Mouse (Mus musculus) c-Kit-positive CD71-negative TER-119-negative erythroid progenitor cells, embryonic 14.5 days (primary cell): ENCODE results near the gene Gm45234.

ENCODE experiments used
- DNase-seq: peaks from one replicate; pipeline ENCODE4 v3.0.0-alpha.2; 2013; ENCODE audit warnings: low read depth

Gene Gm45234

DNA sequence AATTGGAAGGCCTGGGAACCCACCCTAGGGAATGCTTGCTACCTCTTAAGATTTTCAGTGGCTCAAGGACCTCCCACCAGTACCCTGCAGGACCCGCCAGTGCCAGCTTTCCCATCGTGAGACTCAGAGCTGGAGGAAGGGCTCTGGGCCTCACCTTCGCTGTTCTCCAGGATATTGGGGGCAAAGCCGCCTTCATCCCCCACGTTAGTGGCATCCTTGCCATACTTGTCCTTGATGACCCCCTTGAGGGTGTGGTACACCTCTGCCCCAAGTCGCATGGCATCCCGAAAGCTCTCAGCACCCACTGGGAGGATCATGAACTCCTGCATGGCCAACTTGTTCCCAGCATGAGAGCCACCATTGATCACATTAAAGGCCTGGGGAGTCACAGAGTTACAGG lies 10.1 kb upstream of the Gm45234 start:
- DNase-seq: no peak

DNA sequence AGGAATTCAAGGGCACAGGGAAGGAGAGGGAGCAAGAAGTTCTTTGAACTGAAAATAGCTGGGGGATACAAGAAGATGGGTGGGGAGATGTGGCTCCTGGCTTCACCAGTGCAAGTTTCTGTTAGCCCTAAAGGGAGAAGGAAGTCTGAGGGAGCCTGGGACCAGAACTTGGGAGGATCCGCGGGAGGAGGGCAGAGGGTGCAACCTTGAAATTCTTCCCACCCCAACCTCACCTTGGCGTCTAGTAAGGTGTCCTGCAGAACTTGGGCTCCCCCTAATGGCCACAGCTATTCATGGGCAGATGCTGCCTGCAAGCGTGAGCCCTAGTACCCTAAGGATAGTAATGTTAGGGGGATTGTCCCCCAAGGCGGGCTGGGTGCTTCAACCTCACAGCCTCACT lies 3.4 kb upstream of the Gm45234 start:
- DNase-seq: peak; percentile 85

DNA sequence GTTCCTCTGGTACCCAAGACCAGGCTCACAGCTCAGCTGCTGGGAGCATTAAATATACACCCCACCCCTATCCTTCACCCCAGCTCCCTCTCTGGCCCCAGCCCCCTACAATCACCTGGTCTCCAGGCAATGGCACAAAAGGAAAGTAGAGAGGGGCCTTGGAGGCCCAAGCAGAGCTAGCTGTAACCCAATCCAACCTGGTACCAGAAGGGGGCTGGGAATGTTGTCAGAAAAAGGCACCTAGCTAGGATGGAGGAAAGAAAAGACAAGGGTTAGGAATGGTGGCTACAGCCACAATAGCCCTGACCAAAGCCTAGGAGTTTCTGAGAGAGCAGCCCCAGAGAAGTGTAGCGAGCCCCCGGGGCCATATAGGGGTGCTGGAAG lies 3.0 kb upstream of the Gm45234 start:
- no peak for DNase-seq

DNA sequence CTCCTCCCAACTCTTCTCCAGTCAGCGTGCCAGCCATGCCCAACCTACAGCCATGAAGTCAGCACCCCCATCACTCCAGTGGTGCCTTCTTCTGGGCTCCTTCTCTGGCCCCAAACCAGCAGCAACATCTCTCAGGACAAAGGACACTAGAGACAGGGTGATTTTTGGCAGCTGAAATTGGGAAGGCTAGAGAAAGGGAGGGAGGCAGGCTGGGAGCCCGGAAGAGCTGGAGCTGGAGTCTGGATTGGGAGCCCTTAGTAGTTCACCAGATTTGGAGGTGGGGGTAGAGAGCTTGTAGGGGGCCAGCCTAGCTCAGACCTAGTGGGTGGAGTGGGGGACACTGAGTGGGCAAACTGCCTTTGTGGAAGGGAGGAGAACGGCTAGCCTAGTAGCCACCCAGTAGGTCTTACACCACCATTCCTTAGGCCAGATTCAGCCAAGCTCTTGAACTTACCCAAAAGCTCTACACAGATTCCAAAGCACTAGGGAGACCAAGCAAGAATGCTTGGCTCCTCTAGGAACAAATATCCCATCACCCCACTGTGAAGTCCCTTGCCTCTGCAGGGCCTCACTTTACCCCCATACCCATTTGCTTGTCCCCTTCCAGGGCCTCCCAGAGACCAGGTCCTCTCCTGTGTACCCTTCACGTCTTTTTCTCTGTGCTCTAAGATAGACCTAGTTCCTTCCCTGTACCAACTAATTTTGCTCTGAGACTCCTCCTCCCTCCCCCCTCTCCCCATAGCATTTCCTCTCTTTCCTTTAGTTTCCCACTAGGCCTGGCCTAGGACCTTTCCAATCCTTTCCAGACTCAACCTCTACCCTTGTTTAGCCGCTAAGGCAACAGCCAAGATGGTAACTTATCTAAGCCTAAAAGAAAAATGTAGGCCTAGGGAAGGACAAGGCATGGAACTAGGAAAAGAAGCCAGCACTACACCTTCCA lies 2.4 kb upstream of the Gm45234 start:
- DNase-seq: no peak

DNA sequence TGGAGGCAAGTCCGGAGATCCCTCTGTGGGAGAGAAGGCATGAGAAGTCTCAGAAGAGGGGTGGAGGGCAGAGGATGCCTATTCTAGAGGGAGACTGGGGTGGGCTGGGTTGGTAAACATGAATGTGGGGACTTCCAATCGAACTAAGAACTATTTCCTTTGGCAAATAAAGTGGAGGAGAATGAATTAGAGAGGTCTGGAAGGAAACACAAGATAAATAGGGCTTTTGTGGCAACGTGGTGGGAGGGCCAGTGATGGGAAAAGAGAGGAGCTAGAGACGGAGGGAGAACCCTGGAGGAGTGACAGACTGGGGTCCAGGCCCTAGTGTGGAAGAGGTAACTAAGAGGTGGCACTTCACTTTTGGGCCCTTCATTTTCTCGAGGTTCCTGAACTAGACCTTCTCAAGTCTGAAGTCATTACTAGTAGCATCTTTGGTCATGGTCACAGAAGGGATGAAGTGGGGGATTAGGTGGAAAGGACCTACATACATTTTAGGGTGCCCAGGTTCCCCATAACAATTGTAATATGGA lies 1.6 kb upstream of the Gm45234 start:
- no peak for DNase-seq

DNA sequence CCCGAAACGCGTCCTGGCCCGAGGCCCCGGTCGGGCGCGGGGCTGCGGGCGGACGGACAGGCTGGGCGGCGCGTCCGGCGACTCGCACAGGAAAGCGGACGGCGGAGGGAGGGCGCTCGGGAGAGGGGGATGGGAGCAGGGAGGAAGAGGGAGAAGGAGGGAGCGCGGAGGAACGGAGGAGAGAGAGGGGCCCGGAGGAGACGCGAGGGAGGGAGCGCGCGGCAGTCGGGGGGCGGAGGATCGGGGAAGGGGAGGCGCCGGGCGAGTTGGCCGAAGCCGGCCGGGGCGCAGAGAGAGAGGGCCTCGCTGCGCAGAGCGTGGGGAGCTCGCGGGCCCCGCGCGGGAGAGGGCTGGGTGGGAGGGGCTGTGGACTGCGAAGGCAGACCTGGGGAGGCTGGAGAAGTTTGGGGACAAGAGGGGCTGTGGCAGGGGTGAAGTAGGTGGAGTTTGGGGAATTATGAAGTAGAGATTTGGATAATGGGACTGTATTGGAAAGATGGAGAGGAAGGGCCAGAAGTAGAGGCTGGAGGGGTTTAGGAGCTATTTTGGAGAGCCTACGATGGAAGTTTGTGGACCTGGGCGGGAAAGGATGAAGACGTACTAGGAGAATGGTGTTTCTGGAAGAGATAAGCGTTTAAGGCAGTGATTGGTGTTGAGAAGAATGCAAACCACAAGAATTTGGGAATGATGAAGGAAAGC lies 980 bp upstream of the Gm45234 start:
- DNase-seq: no peak

DNA sequence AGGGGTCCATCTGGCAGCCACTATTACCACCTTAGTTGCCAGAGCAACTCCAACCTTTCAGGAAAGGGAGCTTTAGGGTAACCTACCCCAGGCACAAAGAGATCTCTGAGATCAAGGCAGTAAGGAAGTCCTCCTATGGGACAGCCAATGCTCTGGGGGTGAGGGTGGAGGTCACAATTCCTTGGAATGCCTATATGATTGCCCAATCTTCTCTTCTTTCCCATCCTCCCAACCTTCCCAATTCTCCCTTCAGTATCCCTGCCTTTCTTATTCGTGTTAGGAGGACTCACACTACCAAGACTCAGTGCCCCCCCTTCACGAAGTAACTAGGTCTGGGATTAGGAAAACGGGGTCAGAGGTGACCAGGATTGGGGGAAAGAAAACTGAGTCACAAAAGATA lies 515 bp downstream of the Gm45234 start:
- DNase-seq: no peak

DNA sequence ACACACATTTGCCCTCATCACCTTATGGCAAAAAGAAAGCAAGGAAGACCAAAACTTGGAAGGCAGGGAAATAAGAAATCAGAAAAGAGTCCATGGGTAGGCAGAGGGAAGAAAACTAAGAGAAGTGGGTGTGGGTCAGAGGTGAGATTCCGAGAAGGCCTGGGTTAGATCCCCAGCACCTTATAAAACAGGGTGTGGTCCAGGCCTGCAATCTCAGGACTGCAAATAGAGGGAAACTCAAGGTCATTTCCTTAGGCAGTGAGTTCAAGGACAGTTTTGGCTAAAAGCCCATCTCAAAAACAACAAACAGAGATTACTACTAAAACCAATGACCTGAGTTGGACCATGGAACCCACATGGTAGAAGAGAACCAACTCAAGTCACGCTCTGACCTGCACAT lies 2.0 kb downstream of the Gm45234 start:
- no peak for DNase-seq

DNA sequence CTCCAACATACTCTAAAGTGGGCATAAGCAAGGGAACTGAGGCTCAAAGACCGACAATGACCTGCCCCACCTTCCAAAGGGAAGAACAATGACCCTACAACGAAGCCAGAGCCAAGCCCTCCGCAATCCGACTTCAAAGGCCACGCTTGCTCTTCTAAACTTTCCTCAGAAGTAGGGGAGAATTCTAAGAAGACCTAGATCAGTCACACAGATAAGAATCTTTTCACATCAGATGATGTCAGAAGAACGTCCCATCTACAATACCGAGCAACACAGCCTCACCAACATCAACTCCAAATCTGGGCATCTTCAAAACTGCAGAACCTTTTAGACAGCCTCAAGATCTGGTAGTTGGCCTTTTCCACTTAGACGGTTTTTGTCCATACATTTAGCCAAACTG lies 5.4 kb downstream of the Gm45234 start:
- no peak for DNase-seq

DNA sequence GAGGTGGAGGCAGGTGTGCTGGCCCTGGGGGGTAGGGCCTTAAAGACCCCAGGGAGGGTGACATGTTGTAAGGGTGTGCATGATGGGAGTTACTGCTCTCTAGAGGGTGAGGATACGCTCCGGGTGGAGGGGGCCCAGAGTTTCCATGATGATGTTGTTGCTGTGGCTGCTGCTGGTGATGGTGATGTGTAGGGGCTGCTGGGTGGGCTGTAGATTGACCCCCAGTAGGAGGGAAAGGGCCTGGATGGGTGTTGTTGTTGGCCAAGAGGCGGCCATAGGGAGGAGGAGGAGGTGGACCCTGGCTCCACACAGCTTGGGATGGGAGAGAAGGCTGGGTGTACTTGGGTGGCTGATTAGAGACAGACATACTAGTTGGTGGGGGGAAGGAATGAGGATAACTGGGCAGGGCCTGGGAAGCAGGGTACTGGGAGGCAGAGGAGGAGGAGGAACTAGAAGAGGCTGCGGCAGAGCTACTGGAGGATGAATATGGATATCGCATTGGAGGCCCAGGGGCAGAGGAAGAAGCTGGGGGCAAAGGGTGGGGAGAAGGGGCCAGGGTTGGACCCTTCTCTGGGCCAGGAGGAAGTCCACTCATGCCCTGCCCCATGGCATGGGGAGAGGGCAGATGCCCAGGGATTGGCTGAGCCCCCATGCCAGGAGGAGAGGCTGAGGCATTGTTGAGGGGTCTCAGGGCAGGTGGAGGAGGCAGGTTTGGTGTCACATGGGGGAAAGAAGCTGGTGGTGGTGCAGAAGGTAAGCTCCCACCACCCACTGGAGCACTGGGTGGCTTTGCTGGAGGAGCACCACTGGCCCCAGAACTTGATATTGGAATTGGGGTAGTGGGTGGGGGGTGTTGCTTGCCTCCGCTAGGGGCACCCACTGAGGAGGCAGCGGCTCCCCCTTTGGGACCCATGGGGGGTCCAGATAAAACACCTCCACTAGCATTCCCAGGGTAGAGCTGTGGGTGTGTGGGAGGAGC lies 8.9 kb downstream of the Gm45234 start:
- DNase-seq: no peak

DNA sequence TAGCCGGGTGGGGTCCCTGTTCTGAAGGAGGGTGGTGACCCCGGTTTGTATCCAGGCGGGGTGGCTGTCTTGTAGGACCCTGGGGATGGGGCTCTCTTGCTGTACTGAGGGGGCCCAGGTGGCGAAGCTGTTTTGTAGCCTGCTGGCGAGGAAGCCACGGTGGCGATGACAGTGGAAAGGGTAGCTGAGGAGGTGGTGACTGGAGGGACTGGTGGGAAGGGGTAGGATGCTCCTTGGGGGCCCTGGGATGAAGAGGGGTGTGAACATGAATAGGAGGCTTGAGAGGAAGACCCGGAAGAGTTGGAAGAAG lies 9.6 kb downstream of the Gm45234 start:
- DNase-seq: no peak

DNA sequence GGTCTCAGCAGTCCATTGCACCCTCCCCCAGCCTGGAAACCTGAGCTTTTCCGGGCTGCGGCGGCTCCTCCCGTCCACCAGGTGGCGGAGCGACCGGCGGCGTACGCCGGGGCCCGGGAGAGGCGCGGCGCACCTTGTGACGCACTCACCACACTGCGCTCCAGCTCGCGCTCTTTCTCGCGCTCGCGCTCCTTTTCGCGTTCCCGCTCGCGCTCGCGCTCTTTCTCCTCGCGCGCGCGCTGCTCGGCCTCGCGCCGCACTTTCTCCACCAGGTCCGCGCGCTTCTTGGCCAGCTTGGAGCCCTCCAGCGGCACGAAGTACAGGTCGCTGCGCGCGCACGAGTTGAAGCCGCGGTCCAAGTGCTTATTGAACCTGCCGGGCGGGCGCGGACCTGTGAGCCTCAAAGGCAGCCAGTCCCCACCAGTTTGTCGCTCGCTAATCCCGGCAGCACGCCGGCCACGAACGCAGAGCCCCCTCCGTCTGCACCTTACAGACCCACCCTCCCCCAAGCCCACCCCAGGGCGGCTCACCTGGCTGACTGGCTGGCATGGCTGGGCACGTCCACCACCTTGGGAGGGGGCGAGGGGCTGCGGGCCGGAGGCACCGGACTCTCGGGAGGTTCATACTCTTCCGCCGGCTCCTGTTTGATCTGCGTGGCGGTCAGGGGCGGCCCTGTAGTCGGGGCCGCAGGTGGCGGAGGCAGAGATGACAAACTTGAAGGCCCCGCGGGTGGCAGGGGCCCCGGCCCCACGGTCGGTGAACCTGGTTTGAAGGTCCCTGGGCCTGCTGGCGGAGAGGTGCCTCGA lies 10.1 kb downstream of the Gm45234 start:
- peak; percentile 93 for DNase-seq

DNA sequence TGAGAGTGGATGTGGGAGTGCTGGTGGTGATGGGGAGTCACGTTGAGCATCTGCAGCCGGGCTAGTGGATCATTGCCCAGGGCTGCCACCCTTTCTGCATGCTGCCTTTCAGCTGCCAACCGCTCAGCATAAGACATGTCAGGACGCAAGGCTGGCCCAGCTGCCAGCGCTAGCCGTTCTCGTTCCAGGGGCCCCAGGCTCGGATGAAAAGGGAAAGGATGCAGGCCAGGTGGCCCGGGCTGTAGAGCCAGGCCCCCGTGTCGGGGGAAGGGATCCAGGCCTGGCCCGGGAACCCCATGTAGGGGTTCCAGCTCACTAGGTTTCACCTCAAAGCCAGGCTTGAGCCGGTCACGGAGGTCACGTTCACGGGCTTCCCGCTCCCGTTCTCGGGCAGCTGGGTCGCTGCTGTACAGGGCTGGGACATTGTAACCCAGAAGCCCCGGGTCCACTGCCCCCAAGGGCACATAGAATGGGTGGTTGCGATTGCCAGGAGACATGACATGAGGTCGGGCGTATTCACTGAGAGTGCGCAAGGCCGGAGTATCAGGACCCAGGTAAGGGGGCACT lies 11.0 kb downstream of the Gm45234 start:
- no peak for DNase-seq

DNA sequence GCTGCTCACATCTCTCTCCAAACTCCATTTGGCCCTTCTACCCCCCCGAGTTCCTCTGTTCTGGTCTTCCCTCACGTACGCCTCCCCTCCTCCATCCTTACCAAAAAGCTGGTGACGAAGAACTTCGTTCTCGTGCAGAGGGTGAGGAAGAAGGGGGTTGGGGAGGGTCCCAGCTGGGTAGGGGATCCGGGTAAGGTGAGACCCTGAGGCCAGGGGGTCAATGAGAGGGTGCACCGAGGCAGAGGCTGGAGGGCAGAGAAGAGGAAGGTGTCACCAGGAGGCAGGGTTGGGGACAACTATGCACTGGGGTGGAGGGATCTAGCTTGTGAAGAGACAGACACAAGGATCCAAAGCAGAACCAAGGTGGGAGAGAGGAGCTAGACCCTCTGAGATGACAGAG lies 12.2 kb downstream of the Gm45234 start:
- DNase-seq: no peak

DNA sequence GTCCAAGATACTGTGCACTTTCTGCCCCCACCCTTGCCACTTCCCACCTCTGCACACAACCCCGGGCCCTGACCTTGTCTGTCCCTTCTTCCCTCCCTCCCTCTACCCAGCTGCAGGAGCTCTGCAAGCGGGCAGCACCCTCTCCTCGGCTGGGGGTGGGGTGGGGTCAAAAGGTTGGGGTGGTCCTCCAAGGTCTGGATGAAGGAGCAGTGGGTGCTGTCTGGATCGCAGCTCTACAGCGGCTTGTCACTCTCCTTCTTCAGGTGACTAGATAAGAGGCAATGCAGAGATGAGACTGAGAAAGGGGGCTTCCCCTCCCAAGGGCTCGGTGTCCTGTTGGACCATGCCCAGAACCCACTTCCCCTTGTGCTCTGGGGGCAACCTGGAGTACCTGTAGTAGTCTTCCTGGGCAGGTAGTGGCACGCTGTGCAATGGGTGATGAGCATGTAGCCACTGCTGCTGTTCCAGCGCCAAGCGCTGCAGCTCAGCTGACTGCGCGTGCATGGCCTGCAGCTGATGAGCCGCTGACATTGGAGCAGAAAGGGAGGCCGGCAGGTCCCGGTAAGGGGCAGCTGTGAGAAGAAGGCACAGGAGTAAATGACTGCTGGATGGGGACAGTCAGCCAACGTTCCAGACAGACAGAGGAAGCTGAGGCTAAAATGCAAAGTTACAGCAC lies 12.8 kb downstream of the Gm45234 start:
- no peak for DNase-seq

DNA sequence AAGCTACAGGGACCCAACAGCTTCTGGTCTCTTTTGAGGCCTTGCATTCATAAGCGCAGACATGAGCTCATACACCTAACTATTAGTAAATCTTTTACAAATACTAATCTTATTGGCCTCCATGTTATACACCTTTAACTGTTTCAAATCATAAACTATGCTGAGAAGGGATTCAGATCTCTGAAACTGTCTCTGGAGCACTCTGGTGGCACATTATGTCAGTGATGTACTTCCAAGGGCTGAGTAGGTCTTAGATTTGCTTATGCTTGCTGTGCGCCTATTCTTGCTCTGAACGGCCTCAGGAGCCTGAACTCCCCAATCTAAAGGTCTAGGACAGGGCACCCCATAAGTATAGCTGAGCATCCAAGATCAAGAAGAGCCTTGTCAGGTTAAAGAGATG lies 14.0 kb downstream of the Gm45234 start:
- DNase-seq: no peak

DNA sequence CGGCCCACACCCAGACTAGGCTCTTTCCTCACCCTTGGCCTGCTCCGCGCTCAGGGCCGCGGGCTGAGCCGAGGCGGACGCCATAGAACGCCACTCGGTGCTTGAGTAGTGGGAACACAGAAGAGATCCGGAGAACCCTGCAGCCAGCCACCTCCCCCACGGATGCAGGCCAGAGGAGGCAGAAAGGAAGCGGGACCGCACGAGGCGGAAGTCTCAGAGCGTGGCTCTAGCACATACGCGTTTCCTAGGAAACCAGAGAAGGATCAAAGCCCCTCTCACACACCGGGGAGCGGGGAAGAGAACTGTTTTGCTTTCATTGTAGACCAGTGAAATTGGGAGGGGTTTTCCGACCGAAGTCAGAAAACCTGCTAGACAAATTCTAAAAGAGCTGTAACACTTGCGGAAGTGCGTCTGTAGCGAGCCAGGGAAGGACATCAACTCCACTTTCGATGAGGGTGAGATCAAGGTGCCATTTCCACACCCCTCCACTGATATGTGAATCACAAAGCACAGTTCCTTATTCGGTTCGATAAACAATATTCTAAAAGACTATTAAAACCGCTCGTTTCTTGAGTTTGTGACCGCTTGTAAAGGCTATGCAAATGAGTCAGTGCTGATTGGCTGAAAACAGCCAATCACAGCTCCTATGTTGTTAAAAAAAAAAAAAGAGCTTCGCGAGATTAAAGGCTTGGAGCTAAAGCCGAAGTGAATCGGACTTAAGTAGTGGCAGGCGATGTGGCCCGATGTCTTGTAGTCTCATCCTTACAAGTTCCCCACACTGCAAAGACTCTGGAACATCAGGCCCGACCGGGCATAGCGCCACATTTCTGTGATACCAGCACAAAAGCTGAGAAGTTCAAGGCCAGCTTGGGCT lies 14.7 kb downstream of the Gm45234 start, which contains the start of gene Grcc10:
Grcc10 (minus strand) TSS at position 487 of the 874 bp plus-strand sequence.
- peak; percentile 93 for DNase-seq

DNA sequence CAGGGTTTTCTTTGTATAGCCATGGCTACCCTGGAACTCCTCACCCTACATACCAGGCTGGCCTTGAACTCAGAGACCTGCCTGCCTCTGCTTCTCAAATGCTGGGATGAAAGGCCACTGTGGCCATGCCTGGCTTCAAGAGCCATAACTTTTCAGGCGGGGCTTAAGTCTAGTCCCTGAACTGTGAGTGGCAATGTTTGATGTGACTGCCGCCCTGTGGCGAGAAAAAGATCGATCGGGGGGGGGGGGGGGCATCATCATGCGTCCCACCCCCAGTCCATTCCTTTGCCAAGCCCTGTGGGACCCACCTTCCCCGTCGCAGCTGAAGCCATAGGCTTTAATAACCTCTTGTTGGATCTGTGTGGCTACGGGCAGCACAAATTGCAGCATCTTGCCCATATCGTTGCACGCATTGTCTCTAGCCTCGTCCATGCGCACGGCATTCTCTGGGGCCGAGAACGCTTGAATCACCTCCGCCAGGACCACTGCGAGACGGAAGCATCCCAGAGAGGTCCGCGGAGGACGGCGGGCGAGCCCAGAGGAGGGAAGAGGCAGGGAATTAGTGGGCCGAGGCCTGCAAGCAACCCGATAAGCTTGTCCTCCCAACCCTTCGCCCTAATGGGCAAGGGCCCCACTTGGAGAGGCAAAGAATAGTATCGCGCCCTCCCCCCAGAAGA lies 15.5 kb downstream of the Gm45234 start:
- no peak for DNase-seq
